Mouse (Mus musculus): ENCODE results near the gene Nlrp3.

Nlrp3 gene

GRCm38 (mm10) chr11:59541324-59541723, at the start of gene Nlrp3:
Gene Nlrp3, plus strand, starts transcription at chr11:59541568.
- no peak for DNase-seq

DNA sequence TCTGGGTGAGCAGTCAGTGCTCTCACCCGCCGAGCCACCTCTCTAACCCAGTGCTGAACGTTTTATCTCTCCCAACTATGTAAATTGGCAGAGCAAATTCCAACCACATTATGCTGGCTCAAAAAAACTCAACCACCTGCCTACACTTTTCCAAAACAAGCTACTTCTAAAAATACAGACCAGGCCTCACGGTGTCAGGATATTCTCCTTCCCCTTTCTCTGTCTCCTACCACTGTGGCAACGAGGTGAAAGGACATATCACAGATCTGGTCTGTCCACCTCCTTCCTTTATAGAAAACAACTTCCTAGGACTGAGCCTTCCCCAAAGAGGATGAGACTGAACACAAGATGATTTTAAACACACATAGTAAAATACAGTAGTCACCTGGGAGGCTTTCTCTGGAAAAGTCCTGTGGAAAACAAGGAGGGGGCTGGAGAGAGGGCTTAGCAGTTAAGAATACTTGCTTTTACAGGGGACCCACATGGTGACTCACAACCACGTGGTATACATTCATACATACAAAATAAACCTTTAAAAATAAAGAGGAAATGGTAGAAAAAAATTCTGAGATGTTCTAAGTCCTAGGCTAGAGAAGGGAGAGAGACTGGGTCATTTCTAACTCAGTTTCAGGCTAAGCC, 44.6 kb upstream of the Nlrp3 start:
- DNase-seq, result no peak

- no peak for DNase-seq
Measured at GRCm38 (mm10) chr11:59497747-59498146, 43.6 kb upstream of the Nlrp3 start.

DNA sequence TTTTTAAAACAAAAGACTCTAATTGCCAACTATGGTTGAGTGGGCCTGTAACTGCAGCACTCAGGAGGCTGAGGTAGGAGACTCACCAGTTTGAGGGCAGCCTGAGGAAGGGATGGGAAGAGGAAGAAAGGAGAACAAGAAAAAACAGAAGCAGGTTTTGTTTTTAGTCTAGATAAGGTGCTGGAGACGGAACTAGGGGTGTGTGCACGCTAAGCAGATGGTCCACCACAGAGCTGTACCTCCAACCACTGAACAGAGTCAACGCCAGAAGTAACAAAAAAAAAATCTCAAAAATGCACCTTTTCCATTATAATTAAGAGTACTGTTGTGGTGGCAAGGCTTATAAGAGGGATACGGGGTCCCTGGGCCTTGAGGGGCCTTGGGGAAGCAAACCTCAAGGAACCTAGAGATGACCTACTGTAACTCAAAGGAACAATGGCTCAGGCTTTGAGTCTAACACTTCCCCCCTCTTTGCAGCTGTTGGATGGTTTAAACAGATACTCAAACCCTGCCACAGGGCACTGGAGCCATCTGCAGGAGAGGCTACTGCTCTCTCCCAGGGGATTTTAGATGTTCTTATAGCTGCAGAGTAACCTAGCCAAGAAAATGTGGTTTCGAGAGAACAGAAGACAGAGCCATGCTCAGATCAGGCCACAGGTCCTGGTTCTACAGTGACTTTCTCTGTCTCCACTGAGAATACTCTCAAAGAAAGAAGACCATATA, 39.2 kb upstream of the Nlrp3 start:
- no peak for DNase-seq

- DNase-seq, result peak; percentile 76
Measured at GRCm38 (mm10) chr11:59505351-59505838, 36.0 kb upstream of the Nlrp3 start.

DNA sequence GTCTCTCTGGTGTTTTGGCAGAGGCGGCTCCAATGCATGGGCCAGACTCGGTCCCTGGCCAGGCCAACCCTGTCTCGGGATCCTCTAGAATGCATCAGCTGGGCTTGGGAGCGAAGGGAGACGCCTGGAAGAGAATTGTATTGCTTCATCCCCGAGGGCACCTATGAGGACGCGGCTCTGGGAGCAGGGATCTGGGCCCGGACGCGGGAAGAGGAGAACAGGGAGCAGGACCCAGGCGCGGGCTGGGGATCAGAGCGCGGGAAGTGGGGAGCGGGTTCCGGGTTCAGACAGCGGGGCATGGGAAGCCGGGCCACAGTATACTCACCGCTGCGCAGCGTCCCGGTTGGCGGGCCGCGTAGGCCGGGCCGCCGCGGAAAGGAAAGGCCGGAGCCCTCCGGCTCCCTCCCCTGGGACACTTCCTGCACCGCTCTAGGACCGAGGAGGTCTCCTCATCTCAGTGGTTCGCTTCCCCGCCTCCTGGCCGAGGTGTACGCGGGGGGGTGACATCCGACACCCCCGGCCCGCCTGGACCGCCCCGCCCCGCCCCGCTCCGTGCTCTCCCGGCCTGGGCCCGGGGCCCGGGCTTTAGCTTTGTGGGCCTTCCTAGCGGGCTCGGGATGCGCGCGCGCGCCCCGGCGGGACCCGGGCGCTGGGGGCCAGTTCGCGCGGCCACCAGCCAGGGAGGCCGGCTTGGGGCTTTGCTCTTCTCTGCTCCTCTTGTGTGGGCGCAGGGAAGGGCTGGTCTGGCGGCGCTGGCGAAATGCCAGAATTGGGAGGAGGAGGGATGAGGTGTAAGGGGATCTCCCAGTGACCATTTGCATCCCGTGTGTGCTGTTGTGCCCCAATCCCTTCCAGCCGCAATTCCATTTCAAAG, 35.3 kb upstream of the Nlrp3 start:
- peak; percentile 88 for DNase-seq

GRCm38 (mm10) chr11:59506713-59507074, 34.7 kb upstream of the Nlrp3 start:
- DNase-seq, result no peak

- DNase-seq, result no peak
Measured at GRCm38 (mm10) chr11:59511558-59511957, 29.8 kb upstream of the Nlrp3 start.

DNA sequence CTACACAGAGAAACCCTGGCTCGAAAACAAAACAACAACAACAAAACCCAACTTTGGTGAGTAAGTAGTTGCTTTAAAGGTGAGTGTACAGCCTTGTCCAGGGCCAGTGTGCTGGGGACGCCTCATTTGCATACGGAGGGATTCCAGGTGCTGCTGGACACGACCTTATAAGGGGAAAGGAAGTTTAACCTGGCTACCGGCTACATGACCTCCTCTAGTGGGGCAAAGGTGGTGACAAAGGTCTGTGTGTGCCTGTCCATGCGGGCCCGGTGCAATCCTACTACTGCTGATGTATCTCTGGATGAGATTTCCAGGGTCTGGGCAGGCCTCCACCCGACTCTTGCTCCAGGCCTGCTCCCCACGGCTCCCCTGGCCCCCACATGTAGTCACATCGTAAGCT, 28.6 kb upstream of the Nlrp3 start:
- no peak for DNase-seq

DNA sequence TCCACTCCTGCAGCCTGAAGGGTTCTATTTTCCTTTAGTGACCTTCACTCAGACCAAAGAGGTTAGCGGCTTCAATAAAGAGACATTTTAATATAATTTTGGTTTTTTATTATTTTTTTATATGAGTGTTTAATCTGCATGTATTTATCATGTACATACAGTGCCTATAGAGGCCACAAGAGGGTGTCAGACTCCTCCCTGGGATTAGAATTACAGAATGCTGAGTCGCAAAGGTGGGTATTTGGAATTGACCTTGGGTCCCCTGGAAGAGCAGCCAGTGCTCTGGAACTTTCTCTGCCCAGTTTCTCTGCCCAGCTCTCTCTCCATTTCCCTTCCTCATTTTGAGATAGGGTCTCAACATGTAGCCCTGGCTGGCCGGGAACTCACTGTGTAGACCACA, 27.8 kb upstream of the Nlrp3 start:
- no peak for DNase-seq

GRCm38 (mm10) chr11:59514381-59514780, 27.0 kb upstream of the Nlrp3 start:
- no peak for DNase-seq

- DNase-seq, result no peak
Measured at GRCm38 (mm10) chr11:59514789-59515188, 26.6 kb upstream of the Nlrp3 start.

DNA sequence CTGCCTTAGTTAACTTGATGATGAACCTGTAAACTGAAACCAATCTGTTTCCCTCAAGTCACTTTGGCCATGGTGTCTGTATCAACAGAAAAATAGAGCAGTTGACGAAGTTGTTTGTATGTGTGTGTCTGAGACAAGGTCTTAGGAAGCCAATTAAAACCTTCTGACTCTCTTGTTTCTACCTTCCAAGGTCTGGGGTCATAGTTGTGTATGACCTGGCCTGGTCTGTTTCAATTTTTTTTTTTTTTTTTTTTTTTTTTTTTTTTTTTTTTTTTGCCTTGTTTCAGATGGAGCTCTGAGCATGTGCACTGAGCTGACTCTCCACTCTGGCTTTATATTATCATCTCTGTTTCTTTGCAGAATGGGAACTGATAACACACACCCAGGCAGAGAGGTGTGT, 23.9 kb upstream of the Nlrp3 start:
- no peak for DNase-seq

GRCm38 (mm10) chr11:59518226-59518625, 23.1 kb upstream of the Nlrp3 start:
- no peak for DNase-seq

- DNase-seq, result no peak
Measured at GRCm38 (mm10) chr11:59519741-59520495, 21.4 kb upstream of the Nlrp3 start.

GRCm38 (mm10) chr11:59524150-59524549, 17.2 kb upstream of the Nlrp3 start:
- no peak for DNase-seq

- peak; percentile 76 for DNase-seq
Measured at GRCm38 (mm10) chr11:59525237-59525636, 16.1 kb upstream of the Nlrp3 start.

- DNase-seq, result peak; percentile 34
Measured at GRCm38 (mm10) chr11:59526472-59527080, 14.8 kb upstream of the Nlrp3 start, which contains the start of gene Zkscan17. Gene Zkscan17, minus strand, starts transcription at chr11:59526751.

- DNase-seq, result no peak
Measured at GRCm38 (mm10) chr11:59530221-59530620, 11.1 kb upstream of the Nlrp3 start.

DNA sequence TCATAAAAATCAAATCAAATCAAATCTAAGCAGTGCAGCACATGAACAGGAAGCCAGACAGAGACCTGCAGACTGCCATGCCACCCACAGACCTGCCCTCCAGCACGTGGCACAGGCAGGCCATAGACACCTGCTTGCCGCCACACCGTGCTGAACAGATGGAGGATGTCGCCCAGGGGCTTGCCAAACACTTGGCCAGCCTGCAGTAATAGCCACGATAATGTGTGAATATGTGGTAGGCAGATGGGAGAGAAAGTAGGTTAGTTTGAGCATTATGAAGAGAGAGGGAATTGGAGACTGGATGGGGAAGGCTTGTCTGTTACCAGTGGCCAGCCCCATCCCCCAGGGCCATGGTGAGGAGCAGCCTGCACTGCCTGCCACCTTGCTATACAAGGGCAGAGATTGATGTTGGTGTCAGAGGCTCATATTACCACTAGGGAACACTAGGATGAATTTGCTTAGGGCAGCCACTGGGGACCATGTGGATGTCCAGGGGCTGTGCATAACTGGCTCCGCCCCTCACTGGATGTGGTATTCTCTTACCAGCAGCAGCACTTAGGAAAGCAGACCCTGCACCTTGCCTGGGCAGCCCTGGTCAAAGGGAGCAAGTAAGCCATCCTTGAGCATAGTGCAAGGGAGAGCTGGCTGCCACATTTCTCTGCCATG, 10.4 kb upstream of the Nlrp3 start:
- no peak for DNase-seq

- no peak for DNase-seq
Measured at GRCm38 (mm10) chr11:59531562-59531961, 9.8 kb upstream of the Nlrp3 start.

All from kidney, adult 18-20 months (tissue).